Mouse (Mus musculus) MEL (cell line): ENCODE results near the gene Fanca. TPM values are rescaled to one million over a fixed set of nuclear protein-coding genes. Genes with fewer than 3 reads are reported as not detected.

Experiments used
- DNase-seq: peaks from one replicate; pipeline ENCODE4 v3.0.0; 2011; ENCODE audit warnings: low read depth, low spot score
- H3K27ac ChIP-seq: 2 replicates; pipeline ENCODE4 v1.5.1; 2012; ENCODE audit warnings: low read depth, mild to moderate bottlenecking, control low read depth, low read length, moderate library complexity; ENCODE audit not compliant: control insufficient read depth
- H3K27me3 ChIP-seq, 2 experiments: fragments of 150-350 bp in 1 of 2; sonication (generic) in 1 of 2; 2 replicates each; pipeline ENCODE4 v1.6.1; 2012; ENCODE audit warnings: low read length in 2 of 2, mild to moderate bottlenecking in 2 of 2, improper control_type of control experiment in 1 of 2, moderate library complexity in 1 of 2; ENCODE audit not compliant: insufficient read depth in 2 of 2, control insufficient read depth in 1 of 2
- H3K36me3 ChIP-seq, 2 experiments: 2 replicates each; pipeline ENCODE4 v1.6.1; 2012 to 2014; ENCODE audit warnings: low read length in 2 of 2, improper control_type of control experiment in 1 of 2, inconsistent platforms in 1 of 2, mild to moderate bottlenecking in 1 of 2; ENCODE audit not compliant: insufficient read depth in 2 of 2, control insufficient read depth in 1 of 2
- H3K4me1 ChIP-seq, 2 experiments: fragments of 150-350 bp in 1 of 2; sonication (generic) in 1 of 2; 2 replicates each; pipeline ENCODE4 v1.6.1; 2012; ENCODE audit warnings: low read length in 2 of 2, improper control_type of control experiment in 1 of 2, mild to moderate bottlenecking in 1 of 2; ENCODE audit not compliant: insufficient read depth in 2 of 2, control insufficient read depth in 1 of 2
- H3K4me3 ChIP-seq, 2 experiments: fragments of 150-350 bp in 1 of 2; sonication (generic) in 1 of 2; 2 replicates each; pipeline ENCODE4 v1.5.1; 2012; ENCODE audit warnings: low read depth in 2 of 2, low read length in 2 of 2, mild to moderate bottlenecking in 2 of 2, moderate library complexity in 2 of 2, control low read depth in 1 of 2, improper control_type of control experiment in 1 of 2; ENCODE audit not compliant: control insufficient read depth in 1 of 2, insufficient read depth in 1 of 2
- H3K79me2 ChIP-seq: 2 replicates; pipeline ENCODE4 v1.6.1; 2012; ENCODE audit warnings: mild to moderate bottlenecking, low read length, moderate library complexity; ENCODE audit not compliant: control insufficient read depth, poor library complexity, insufficient read depth
- H3K9ac ChIP-seq: 2 replicates; pipeline ENCODE4 v1.6.1; 2012; ENCODE audit warnings: low read depth, mild to moderate bottlenecking, control low read depth, low read length, moderate library complexity; ENCODE audit not compliant: control insufficient read depth, poor library complexity, severe bottlenecking
- H3K9me3 ChIP-seq: fragments of 150-350 bp; sonication (generic); replicated peaks from 2 replicates; pipeline ENCODE4 v1.6.1; 2012; ENCODE audit warnings: mild to moderate bottlenecking, low read length, improper control_type of control experiment, moderate library complexity; ENCODE audit not compliant: insufficient read depth
- BHLHE40 ChIP-seq: IDR thresholded peaks from 2 replicates; pipeline ENCODE4 v1.6.1; 2012; ENCODE audit warnings: low read depth, mild to moderate bottlenecking, inconsistent platforms, low read length, improper control_type of control experiment, borderline replicate concordance
- CHD2 ChIP-seq: IDR thresholded peaks from 2 replicates; pipeline ENCODE4 v1.6.1; 2011; ENCODE audit warnings: low read length, improper control_type of control experiment
- CTCF ChIP-seq, 3 experiments: IDR thresholded peaks in 2 of 3; conservative IDR thresholded peaks in 1 of 3; 2 replicates each; pipeline ENCODE4 v1.5.1; 2011 to 2012; ENCODE audit warnings: low read length in 3 of 3, low read depth in 2 of 3, mild to moderate bottlenecking in 2 of 3, improper control_type of control experiment in 1 of 3, inconsistent platforms in 1 of 3, mixed read lengths in 1 of 3, moderate library complexity in 1 of 3; ENCODE audit not compliant: control insufficient read depth in 1 of 3, insufficient read depth in 1 of 3, poor library complexity in 1 of 3, severe bottlenecking in 1 of 3
- E2F4 ChIP-seq: IDR thresholded peaks from 2 replicates; pipeline ENCODE4 v1.6.1; 2011; ENCODE audit warnings: low read depth, low read length, improper control_type of control experiment, borderline replicate concordance
- ELF1 ChIP-seq: IDR thresholded peaks from 2 replicates; pipeline ENCODE4 v1.6.1; 2014; ENCODE audit warnings: low read depth, mild to moderate bottlenecking, inconsistent platforms, low read length, improper control_type of control experiment, moderate library complexity
- ETS1 ChIP-seq: IDR thresholded peaks from 2 replicates; pipeline ENCODE4 v1.6.1; 2012; ENCODE audit warnings: low read depth, mild to moderate bottlenecking, inconsistent platforms, low read length, improper control_type of control experiment, moderate library complexity
- HCFC1 ChIP-seq: IDR thresholded peaks from 2 replicates; pipeline ENCODE4 v1.6.1; 2012; ENCODE audit warnings: low read depth, mild to moderate bottlenecking, inconsistent platforms, low read length, improper control_type of control experiment, moderate library complexity
- JUND ChIP-seq: IDR thresholded peaks from 2 replicates; pipeline ENCODE4 v1.6.1; 2011; ENCODE audit warnings: low read depth, mild to moderate bottlenecking, improper control_type of control experiment, low read length
- KAT2A ChIP-seq: conservative IDR thresholded peaks from 2 replicates; pipeline ENCODE4 v1.6.1; 2012; ENCODE audit warnings: low read depth, low read length, improper control_type of control experiment, inconsistent platforms
- MAFK ChIP-seq: IDR thresholded peaks from 2 replicates; pipeline ENCODE4 v1.6.1; 2011; ENCODE audit warnings: low read depth, mild to moderate bottlenecking, low read length, improper control_type of control experiment, borderline replicate concordance
- MAX ChIP-seq: IDR thresholded peaks from 2 replicates; pipeline ENCODE4 v1.6.1; 2011; ENCODE audit warnings: low read length, improper control_type of control experiment
- MYB ChIP-seq: IDR thresholded peaks from 2 replicates; pipeline ENCODE4 v1.6.1; 2011; ENCODE audit warnings: mild to moderate bottlenecking, low read depth, low read length, improper control_type of control experiment
- MYC ChIP-seq: IDR thresholded peaks from 2 replicates; pipeline ENCODE4 v1.6.1; 2011; ENCODE audit warnings: low read depth, mild to moderate bottlenecking, low read length, improper control_type of control experiment, moderate library complexity
- NELFE ChIP-seq: IDR thresholded peaks from 2 replicates; pipeline ENCODE4 v1.6.1; 2011; ENCODE audit warnings: low read depth, low read length, improper control_type of control experiment
- NRF1 ChIP-seq: IDR thresholded peaks from 2 replicates; pipeline ENCODE4 v1.6.1; 2014; ENCODE audit warnings: low read depth, mild to moderate bottlenecking, inconsistent platforms, low read length, improper control_type of control experiment, moderate library complexity; ENCODE audit not compliant: poor library complexity, insufficient read depth, severe bottlenecking
- POLR2A ChIP-seq, 2 experiments: IDR thresholded peaks; 2 replicates each; pipeline ENCODE4 v1.6.1; 2011 to 2012; ENCODE audit warnings: low read length in 2 of 2, mild to moderate bottlenecking in 2 of 2, control low read depth in 1 of 2, improper control_type of control experiment in 1 of 2, low read depth in 1 of 2, moderate library complexity in 1 of 2; ENCODE audit not compliant: control insufficient read depth in 1 of 2, insufficient read depth in 1 of 2, poor library complexity in 1 of 2
- POLR2AphosphoS5 ChIP-seq: IDR thresholded peaks from 2 replicates; pipeline ENCODE4 v1.6.1; 2012; ENCODE audit warnings: low read depth, borderline replicate concordance, mild to moderate bottlenecking, inconsistent platforms, low read length, moderate library complexity, mixed read lengths
- RCOR1 ChIP-seq: IDR thresholded peaks from 2 replicates; pipeline ENCODE4 v1.6.1; 2012; ENCODE audit warnings: low read depth, mild to moderate bottlenecking, inconsistent platforms, low read length, improper control_type of control experiment
- SIN3A ChIP-seq: IDR thresholded peaks from 2 replicates; pipeline ENCODE4 v1.6.1; 2012; ENCODE audit warnings: low read length, improper control_type of control experiment, inconsistent platforms
- SMC3 ChIP-seq: IDR thresholded peaks from 2 replicates; pipeline ENCODE4 v1.6.1; 2011; ENCODE audit warnings: low read depth, low read length, improper control_type of control experiment
- TBP ChIP-seq: IDR thresholded peaks from 2 replicates; pipeline ENCODE4 v1.8.0; 2011; ENCODE audit warnings: low read depth, low read length, improper control_type of control experiment
- TCF12 ChIP-seq: IDR thresholded peaks from 2 replicates; pipeline ENCODE4 v1.6.1; 2014; ENCODE audit warnings: low read depth, mild to moderate bottlenecking, inconsistent platforms, low read length, improper control_type of control experiment, moderate library complexity
- USF1 ChIP-seq: IDR thresholded peaks from 2 replicates; pipeline ENCODE4 v1.6.1; 2014; ENCODE audit warnings: low read depth, mild to moderate bottlenecking, inconsistent platforms, low read length, improper control_type of control experiment, moderate library complexity
- ZNF384 ChIP-seq: IDR thresholded peaks from 2 replicates; pipeline ENCODE4 v1.6.1; 2012; ENCODE audit warnings: low read depth, mild to moderate bottlenecking, inconsistent platforms, low read length, improper control_type of control experiment
- polyA plus RNA-seq, 2 experiments: library from polyadenylated mRNA; stranded (reverse) in 1 of 2; unstranded in 1 of 2; fragments of >175 nt in 1 of 2; fragments of >200 nt in 1 of 2; gene quantifications; 2 replicates each; pipeline versions ENCODE4 v1.2.1 to v1.2.4; 2012; ENCODE audit warnings: low replicate concordance in 2 of 2, low read depth in 1 of 2; ENCODE audit not compliant: insufficient read length in 2 of 2, insufficient read depth in 1 of 2, missing spikeins in 1 of 2
- total RNA-seq: library from RNA; depleted of rRNA; stranded (reverse); fragments of 300-350 nt; gene quantifications from 2 replicates; pipeline ENCODE4 v1.2.3, GENCODE M21; 2012

Gene Fanca
- total and polyA plus RNA-seq, 3 experiments: 32.2 to 75.9 TPM; not detected in 1

GRCm38 (mm10) chr8:123308738-123309137 lies 9.6 kb downstream of the Fanca start:
- no peak overlapping the region for H3K9ac ChIP-seq
- H3K27ac ChIP-seq: no peak overlapping the region
- no peaks in the 10 kb centered on the region for H3K4me1 ChIP-seq
- no peaks in the 10 kb centered on the region for H3K9me3 ChIP-seq
- H3K79me2 ChIP-seq: no peaks in the 10 kb centered on the region
- no peak for TF ChIP-seq MAX
- no peak for TF ChIP-seq RCOR1
- no peak for TF ChIP-seq ELF1
- TF ChIP-seq ZNF384: no peak
- TF ChIP-seq BHLHE40: no peak
- TF ChIP-seq POLR2A (IDR thresholded peaks at IDR 0.05; ENCODE audit: control insufficient read depth in 1 of 2, insufficient read depth in 1 of 2, low read depth in 1 of 2, low read length in 2 of 2, poor library complexity in 1 of 2): no peak
- no peak for TF ChIP-seq TCF12
- TF ChIP-seq ETS1: no peak
- no peak for TF ChIP-seq MYC
- TF ChIP-seq NELFE: no peak
- TF ChIP-seq CHD2: no peak
- TF ChIP-seq USF1: no peak
- TF ChIP-seq MAFK: no peak
- no peak for TF ChIP-seq KAT2A
- TF ChIP-seq POLR2AphosphoS5: no peak
- TF ChIP-seq JUND: no peak
- TF ChIP-seq CTCF (IDR thresholded peaks at IDR 0.05 in 2 of 3, conservative IDR thresholded peaks at IDR 0.05 in 1 of 3; ENCODE audit: control insufficient read depth in 1 of 3, insufficient read depth in 1 of 3, low read depth in 2 of 3, low read length in 3 of 3, poor library complexity in 1 of 3, severe bottlenecking in 1 of 3): no peak
- no peaks in the 10 kb centered on the region for H3K27me3 ChIP-seq
- H3K36me3 ChIP-seq: no peaks in the 10 kb centered on the region; a peak in 1 of 4 replicates
- no peak overlapping the region for H3K4me3 ChIP-seq
- no peak for DNase-seq

DNA sequence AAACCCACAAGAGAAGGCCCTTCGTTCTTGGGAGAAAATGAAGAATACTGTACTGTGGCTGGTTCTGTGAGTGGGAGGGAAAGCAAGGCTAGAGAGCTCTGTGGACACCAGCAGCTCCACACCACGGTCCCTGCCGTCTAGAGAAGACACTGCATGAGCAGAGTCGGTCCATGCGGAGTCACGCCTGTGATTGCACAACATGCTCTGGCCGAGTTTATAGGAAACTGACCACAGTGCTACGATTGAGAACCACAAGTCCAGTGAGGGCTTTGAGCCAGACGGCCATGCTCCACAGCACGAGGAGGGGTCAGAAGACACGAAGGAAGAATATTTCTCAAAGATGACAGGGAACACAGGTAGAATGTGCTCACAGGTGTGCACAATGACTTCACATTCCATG lies 20.1 kb downstream of the Fanca start:
- Histone ChIP-seq H3K36me3 (peaks cover 0 to 2% of the 10 kb centered on the region in 2 experiments; a peak in 1 of 4 replicates), H3K4me3 (no peak overlapping the region), H3K27ac (no peak overlapping the region), H3K9ac (no peak overlapping the region), H3K9me3 (no peaks in the 10 kb centered on the region), H3K79me2 (no peaks in the 10 kb centered on the region), H3K4me1 (no peaks in the 10 kb centered on the region), H3K27me3 (no peaks in the 10 kb centered on the region)
- no peak for DNase-seq
- no peak for TF ChIP-seq BHLHE40
- TF ChIP-seq JUND: no peak
- TF ChIP-seq POLR2A (IDR thresholded peaks at IDR 0.05; ENCODE audit: control insufficient read depth in 1 of 2, insufficient read depth in 1 of 2, low read depth in 1 of 2, low read length in 2 of 2, poor library complexity in 1 of 2): no peak
- TF ChIP-seq MYB: no peak
- no peak for TF ChIP-seq ETS1
- no peak for TF ChIP-seq SMC3
- TF ChIP-seq NRF1: no peak
- TF ChIP-seq E2F4: no peak
- no peak for TF ChIP-seq SIN3A
- TF ChIP-seq HCFC1: no peak
- no peak for TF ChIP-seq TCF12
- no peak for TF ChIP-seq TBP
- TF ChIP-seq CHD2: no peak
